Mouse (Mus musculus): ENCODE measurements around the gene Gm17026.
"Not testable (repeated sequence)": the region's sequence is repeated elsewhere in the genome, so short reads cannot be mapped to it uniquely, and the experiment has no call there.

The Gm17026 gene

GRCm38 (mm10) chr14:42259948-42260347 is at the start of gene Gm17026:
Gene Gm17026 (minus strand): TSS chr14:42260048.
- not testable (repeated sequence) for DNase-seq (ENCODE audit: low read depth, low spot score)

- DNase-seq (ENCODE audit: low read depth, low spot score): not testable (repeated sequence)
These were observed 37.4 kb upstream of the Gm17026 start, which contains the start of gene Gm9611 for GRCm38 (mm10) chr14:42297258-42297657. Gene Gm9611 (minus strand): TSS chr14:42297358.

DNA sequence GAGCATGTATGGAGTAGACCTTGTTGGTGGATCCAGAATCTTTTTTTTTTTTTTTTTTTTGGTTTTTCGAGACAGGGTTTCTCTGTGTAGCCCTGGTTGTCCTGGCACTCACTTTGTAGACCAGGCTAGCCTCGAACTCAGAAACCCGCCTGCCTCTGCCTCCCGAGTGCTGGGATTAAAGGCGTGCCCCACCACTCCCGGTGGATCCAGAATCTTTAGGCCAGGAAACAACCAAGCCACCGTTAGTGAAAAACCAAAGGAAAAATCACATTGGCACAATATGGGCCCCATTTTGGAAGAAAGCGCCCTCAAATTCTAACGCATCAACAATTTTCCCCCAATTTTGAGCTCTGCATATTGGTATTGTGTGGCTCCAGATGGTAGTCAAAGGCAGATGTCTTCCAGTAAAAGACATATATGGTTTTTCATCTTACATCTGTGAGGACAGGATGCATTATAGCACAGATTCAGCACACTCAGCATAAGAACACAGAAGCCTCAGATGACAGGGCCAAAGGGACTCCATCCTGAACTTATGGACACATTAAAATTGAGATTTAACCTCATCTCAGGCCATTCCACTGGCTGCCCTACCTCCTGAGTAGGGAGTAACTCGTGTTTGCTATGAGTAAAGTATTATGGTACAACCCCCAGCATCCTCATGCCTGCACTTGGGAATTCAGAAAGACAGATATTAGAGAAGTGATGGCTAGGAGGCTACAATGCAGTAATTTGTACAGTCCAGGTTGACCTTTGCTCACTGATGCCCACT is 42.9 kb downstream of the Gm17026 start:
- not testable (repeated sequence) for DNase-seq (ENCODE audit: low read depth, low spot score)

Measured in R1 (cell line).